Mouse (Mus musculus): ENCODE data around the gene Pou5f1.
A peak's percentile ranks its signal among the peaks of the same experiment; 100 is the strongest.

Pou5f1 gene

DNA sequence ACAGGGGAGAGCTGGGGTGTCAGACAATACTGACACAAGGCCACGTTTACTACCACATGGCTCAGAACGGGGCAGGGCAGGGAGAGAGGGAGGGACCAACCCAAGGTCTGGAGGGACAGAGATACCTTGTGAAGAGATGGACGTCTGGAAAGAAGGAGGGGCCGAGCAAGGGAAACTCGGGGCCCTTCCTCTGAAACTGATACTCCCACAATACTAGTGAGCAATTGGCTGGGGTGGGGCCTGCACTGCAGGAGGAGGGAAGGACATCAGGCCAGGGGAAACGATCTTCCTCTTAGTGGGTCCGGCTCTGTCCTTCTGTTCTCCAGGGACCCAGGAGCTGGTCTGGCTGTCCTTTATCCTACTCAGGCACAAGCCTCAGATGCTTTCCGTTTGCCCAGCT lies 45.1 kb downstream of the Pou5f1 start:
- no peak for DNase-seq (ENCODE audit: low spot score in 2 of 2)

DNA sequence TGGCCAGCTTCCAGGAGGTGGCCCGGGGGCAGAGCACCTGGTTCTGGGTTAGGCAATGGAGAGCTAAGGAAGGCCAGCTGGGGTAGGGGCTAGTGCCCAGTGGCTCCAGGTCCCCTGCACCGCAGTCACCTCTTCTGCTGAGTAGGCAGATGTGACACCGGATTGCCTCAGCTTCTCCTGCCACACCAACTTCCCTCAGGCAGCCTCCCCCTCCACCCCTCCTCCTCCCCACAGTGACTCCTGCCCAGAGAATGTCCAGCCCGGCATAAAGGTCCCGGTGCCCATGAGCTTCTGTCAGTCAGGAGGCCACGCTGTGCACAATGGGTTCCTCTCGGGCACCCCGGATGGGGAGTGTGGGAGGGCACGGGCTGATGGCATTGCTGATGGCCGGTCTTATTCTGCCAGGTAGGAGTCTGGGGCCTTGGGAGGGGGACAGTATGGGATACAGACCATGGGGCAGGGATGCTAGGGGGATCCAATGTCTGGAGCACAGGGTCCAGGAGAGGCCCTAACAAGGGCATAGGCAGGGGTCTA lies 46.1 kb downstream of the Pou5f1 start, which contains the start of gene Cdsn:
TSS of gene Cdsn (plus strand) at position 248 of the 534 bp plus-strand sequence.
- no peak for DNase-seq (ENCODE audit: low spot score in 2 of 2)

- DNase-seq (ENCODE audit: low spot score in 2 of 2) = no peak
These were observed 48.5 kb downstream of the Pou5f1 start for GRCm38 (mm10) chr17:35554321-35554720.

GRCm38 (mm10) chr17:35554761-35555397 lies 49.1 kb downstream of the Pou5f1 start:
- no peak for DNase-seq (ENCODE audit: low spot score in 2 of 2)

DNA sequence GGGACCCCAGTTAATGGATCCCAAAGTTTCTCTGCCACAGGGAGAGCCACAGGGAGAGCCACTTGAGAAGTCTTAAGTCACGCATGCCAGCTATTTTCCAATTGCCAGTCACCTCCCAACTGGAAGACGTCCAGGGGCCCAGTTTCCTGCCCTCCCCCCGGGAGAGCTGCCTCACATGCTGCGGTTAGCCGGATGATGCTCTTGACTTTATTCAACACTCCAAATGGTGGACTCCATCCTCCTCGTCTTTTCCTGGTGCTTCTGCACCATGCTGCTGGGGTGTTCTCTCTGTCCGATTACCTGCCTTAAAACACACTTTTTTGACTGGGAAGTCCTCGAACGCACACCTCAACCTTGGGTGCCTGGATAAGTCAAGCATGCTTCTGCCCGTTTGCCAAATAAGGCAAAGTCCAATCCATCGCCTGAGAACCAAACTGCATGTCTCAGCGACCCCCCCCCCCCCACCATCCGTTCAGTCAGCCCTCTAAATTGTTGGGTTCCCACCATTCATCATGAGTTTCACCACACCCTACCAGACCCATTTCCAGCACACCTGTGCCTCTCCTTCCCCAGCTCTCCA lies 50.5 kb downstream of the Pou5f1 start:
- no peak for DNase-seq (ENCODE audit: low spot score in 2 of 2)

DNA sequence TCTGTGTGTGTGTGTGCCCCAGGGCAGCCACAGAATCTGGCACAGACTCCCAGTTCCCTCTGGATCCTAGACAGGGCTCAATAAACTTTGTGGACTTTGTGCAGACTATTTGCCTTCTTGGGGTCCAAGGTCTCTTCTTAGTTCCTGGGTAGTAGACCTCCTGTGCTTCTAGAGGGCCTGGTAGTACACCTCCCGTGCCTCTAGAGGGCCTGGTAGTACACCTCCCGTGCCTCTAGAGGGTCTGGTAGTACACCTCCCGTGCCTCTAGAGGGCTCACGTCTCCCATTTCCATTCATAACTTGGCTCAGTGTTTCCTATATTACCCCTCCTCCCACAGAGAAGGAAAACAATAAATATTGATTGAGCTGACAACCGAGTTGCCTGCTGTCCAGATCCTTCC lies 51.0 kb downstream of the Pou5f1 start:
- DNase-seq (ENCODE audit: low spot score in 2 of 2) = peak in 1 of 2 experiments; percentile 40

DNA sequence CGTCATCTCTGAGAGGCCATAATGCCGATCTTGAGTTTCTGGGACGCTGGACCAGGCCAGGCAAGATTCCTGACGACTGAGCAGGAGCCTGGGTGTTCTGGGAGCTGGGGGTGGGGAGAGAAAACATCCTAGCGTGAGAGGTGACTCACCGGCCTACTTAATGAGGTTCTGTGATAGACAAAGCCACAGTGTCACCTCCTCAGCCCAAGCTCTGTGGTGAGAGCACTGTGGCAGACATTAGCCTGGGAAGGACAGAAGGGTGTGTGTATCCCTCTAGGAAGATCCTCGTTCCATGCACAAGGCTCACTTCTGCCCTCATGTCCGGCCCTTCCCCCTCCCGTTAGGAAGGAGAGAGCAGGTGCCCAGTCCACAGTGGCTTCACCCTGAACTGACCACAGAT lies 51.5 kb downstream of the Pou5f1 start:
- DNase-seq (ENCODE audit: low spot score in 2 of 2) = no peak

DNA sequence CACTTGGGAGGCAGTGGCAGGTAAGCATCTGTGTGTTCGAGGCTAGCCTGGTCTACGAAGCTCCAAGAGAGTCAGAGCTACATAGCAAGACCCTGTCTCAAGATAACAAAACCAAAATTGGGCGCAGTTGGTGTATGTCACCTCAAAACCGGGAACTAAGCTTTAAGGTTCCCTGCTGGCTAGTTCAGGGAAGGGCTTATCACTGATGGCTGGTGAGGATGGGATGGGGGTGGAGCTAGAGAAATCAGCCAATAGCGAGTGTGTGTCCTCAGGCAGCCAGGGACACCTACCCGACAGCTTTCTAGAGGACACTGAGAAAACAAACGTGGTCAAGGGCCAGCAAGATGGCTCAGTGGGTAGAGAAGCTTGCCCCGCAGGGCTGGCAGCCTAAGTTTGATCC lies 52.4 kb downstream of the Pou5f1 start:
- no peak for DNase-seq (ENCODE audit: low spot score in 2 of 2)

Data from frontal cortex, postnatal 36 days (tissue).